Mouse (Mus musculus) heart, embryonic 11.5 days (tissue): ENCODE measurements around the gene Lrrc9. TPM values are rescaled to one million over a fixed set of nuclear protein-coding genes. Genes with fewer than 3 reads are reported as not detected.

Experiments used
- microRNA-seq: library from miRNA; unstranded; fragments of <30 nt; microRNA quantifications from one replicate; pipeline ENCODE4, GENCODE M21; 2016; ENCODE audit warnings: borderline number of aligned reads
- polyA plus RNA-seq: library from polyadenylated mRNA; unstranded; fragments of >200 nt; fragmentation: Nextera tagmentation; extraction: Ambion mirVana; gene quantifications from 2 replicates; pipeline ENCODE4 v1.2.1, GENCODE M21; 2014

Gene Lrrc9
- polyA plus RNA-seq, 1 experiment from 2014 or later: 1.6 TPM

Small RNA genes lying within 50 kb of the gene (microRNA-seq; reads per million reads assigned to microRNA genes)
- not detected for gene Gm44392

Other genes with a start within 250 kb of the Lrrc9 start
- gene Rtn1, start 32.8 kb upstream of the Lrrc9 start, polyA plus RNA-seq: 20.1 and 22.5 TPM in 2 replicates
- 7.9 and 8.1 TPM in 2 replicates for gene Pcnx4, start 94.5 kb downstream of the Lrrc9 start, polyA plus RNA-seq
- gene Gm4756, start 207.8 kb downstream of the Lrrc9 start, polyA plus RNA-seq: not detected in 2 replicates
- 33.1 and 35.9 TPM in 2 replicates for gene Dhrs7, start 223.0 kb downstream of the Lrrc9 start, polyA plus RNA-seq